Mouse (Mus musculus): Measurements from ENCODE around the gene Gins3.
"Not testable (repeated sequence)": the region's sequence is repeated elsewhere in the genome, so short reads cannot be mapped to it uniquely, and the experiment has no call there.

The Gins3 gene

GRCm38 (mm10) chr8:95633262-95634062, at the start of gene Gins3:
Gene Gins3, plus strand, starts transcription at chr8:95633453.
- DNase-seq = peak; percentile 92 to 93

- DNase-seq = no peak
Observed at GRCm38 (mm10) chr8:95587339-95587738, 45.9 kb upstream of the Gins3 start.

DNA sequence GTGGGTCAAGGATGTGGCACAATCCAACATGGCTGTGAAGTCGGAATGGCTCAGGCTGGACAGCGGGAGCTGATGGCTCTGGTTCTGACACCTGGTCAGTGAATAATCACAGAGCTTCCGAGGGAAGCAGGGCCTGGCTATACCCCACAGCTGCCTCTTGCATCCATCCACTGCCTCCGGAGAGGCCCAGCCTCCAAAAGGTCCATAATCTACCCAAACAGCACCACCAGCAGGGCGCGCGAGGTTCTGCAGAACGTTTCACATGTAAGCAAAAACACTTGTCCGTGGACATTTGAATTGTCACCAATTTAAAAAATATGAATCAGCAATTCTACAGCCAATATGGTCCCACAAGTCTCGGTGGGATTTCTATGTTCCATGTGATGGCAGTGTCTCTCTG, 44.0 kb upstream of the Gins3 start:
- DNase-seq = no peak

DNA sequence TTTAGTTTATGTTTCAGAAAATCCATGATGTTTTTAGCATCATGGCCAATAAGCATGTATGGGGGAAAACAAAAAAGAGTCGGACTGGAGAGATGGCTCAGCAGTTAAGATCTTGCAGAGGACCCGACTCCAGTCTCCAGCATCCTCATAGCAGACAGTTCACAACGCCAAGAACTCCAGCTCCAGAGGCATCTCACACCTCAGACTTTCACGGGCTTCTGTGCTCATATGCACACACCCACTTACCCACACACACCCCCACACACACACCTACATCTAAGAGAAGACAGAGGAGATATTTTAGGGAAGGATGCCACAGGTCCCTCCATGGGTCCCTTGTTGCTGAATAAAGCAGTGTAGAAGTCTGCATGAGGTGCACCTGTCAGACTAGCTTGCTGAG, 42.7 kb upstream of the Gins3 start:
- no peak for DNase-seq

DNA sequence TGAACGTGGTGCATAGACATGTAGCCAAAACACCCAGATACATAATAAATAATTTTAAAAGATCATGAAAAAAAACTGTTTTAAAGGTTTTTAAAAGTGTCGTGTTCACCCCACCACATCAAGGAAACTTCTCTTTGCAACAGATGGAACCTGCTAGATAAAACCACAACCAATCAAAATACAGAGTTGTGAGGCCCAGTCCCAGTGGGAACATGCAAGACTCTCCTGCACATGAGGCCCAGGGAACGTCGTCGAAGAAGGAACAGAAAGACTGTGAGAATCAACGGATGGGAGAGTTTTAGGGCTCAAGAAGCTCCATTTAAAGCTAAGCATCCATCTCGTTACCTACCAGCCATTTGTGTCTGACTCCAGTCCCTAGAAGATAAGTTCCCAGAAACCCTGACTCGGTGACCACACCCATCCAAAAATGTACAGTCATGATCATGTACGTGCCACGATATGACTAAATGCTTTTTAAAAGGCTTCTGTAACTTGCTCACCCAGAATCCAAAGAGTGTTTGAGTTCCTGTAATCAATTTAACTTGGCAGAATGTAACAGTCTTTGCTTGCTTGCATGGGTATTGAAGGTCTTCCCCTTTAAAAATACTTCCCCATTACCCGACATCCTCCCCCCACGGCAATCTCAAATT, 41.0 kb upstream of the Gins3 start:
- no peak for DNase-seq

DNA sequence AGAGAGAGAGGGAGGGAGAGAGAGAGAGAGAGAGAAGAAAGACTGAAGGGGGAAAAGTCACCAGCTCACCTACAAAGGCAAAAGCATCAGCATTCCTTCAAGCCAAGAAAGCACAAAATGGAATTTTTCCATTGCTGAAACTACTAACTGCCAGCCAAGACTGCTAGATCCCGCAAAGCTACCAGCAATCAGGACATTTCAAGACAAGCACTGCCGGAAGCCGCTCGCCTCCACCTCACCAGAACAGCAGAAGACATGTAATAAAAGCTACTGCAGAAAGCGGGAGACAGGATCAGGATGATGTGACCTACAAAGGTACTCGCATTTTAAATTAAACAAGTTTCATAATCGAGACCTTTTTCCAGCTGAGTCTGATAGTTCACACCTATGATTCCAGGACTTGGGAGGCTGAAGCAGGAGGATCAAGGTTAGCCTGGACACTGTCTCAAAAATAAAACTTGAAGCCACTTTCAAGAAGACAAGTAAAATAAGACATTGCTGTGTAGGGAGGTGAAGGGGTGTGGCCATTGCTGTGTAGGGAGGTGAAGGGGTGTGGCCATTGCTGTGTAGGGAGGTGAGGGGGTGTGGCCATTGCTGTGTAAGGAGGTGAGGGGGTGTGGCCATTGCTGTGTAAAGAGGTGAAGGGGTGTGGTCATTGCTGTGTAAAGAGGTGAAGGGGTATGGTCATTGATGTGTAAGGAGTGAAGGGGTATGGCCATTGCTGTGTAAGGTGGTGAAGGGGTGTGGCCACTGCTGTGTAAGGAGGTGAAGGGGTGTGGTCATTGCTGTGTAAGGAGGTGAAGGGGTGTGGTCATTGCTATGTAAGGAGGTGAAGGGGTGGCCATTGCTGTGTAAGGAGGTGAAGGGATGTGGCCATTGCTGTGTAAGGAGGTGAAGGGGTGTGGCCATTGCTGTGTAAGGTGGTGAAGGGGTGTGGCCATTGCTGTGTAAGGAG, 39.5 kb upstream of the Gins3 start:
- DNase-seq = no peak

- no peak for DNase-seq
Observed at GRCm38 (mm10) chr8:95595131-95595530, 38.1 kb upstream of the Gins3 start.

GRCm38 (mm10) chr8:95596841-95597241, 36.4 kb upstream of the Gins3 start:
- no peak for DNase-seq

DNA sequence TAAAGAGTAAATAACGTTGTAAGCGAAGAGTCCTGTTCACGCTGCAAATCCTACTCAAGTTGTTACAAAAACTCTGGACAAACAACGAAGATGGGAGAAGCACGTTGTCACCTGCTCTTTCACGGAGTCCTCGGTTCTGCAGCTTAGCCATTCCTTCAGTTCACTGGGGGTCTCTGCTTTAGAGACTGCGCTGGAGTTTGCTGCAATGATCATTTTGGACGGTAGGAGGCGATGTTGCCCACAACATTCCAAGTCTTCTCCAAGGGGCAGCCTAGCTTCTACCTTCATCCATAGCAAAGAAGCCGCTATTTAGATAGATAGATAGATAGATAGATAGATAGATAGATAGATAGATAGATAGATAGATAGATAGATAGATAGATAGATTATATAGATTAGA, 33.4 kb upstream of the Gins3 start:
- DNase-seq = peak; percentile 33 to 51

DNA sequence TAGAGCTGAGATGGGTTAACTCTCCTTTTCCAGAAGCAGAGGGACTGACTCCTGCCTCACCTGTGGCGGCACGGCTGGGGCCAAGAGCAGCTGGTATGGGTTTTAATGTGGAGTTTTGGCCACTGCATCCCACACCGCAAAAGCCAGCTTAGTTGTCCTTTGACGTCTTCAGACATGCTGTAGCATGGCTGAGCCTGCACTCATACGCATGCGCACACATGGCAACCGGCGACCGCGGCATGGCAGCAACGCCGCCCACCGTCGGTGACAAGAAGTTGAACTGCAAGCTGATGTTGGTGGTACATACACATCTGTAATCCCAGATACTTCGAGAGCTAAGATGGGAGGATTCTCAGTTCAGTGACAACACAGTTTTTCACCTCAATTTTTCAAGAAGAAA, 31.9 kb upstream of the Gins3 start:
- DNase-seq = no peak

- no peak for DNase-seq
Observed at GRCm38 (mm10) chr8:95602168-95602567, 31.1 kb upstream of the Gins3 start.

GRCm38 (mm10) chr8:95606509-95606908, 26.7 kb upstream of the Gins3 start:
- not testable (repeated sequence) for DNase-seq

DNA sequence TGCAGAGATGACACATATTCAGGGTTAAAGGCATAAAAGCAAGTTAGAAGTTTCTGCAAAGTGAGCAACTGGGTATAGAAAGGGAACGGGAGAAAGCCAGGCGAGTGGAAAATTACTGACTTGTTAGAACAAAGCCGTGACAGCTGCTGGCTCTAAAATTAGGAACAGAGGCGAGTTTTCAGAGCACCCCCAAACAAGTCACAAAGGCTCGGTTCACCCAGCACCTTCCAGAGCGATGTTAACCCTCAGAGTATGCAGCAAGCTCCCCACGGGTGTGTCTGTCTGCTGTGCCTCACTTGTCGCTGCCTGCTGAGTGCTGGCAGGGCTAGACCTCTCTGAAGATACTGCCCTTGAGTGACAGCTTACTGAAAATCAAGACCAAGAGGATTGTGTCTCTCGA, 26.0 kb upstream of the Gins3 start:
- DNase-seq = no peak

DNA sequence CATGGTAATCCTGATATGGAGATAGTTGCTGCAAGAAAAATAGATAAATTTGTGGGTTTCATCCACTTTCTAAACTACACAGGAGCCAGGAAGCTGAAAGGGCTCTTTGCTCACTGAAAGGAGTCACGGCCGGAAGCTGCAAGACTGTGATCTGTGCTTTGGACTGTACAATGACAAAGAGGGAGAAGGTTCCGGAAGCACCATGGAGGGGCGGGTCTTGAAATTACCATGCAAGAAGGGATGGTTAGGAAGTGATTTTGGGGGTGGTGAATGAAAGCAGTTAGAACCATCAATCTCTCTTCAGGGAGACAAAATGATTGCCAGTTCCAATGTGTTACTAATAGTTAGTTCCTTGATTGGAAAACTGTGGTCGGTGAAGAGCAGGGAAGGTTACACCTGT, 23.8 kb upstream of the Gins3 start:
- DNase-seq = no peak

GRCm38 (mm10) chr8:95610749-95611148, 22.5 kb upstream of the Gins3 start:
- no peak for DNase-seq

- DNase-seq = no peak
Observed at GRCm38 (mm10) chr8:95611769-95612168, 21.5 kb upstream of the Gins3 start.

- DNase-seq = no peak
Observed at GRCm38 (mm10) chr8:95616383-95616782, 16.9 kb upstream of the Gins3 start.

- DNase-seq = no peak
Observed at GRCm38 (mm10) chr8:95620046-95620445, 13.2 kb upstream of the Gins3 start.

- no peak for DNase-seq
Observed at GRCm38 (mm10) chr8:95624833-95625232, 8.4 kb upstream of the Gins3 start.

DNA sequence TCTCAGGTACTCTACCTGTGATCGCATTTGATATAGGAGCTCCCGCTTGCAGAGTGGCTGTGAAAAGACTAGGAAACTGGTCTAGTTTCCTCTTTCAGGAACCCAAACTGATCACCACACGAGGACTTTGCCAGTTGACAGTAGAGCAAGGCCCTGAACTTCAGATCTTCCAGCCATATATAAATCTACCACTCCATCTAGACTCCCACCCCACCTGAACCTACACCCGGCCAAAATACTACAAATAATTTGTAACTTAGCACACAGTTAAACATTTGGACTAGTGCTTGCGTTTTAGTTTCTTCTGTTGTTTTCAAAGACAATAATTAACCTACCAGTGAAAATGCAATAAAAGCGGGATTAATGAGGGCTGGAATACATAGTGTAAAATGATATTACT, 413 bp upstream of the Gins3 start:
- no peak for DNase-seq

DNA sequence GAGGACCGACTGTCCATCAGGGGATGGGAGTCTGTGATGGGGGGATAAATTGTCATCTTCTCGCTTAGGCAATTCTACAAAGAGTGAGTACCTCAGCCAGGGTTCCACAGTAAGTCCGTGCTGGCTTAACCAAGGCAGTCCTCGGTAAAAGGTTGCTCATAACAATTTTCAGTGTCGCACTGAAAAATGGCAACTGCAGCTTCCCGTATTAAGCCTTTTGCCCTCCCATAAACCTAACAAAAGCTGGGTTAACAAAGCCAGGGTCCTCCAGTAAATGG, 749 bp downstream of the Gins3 start:
- DNase-seq = no peak

DNA sequence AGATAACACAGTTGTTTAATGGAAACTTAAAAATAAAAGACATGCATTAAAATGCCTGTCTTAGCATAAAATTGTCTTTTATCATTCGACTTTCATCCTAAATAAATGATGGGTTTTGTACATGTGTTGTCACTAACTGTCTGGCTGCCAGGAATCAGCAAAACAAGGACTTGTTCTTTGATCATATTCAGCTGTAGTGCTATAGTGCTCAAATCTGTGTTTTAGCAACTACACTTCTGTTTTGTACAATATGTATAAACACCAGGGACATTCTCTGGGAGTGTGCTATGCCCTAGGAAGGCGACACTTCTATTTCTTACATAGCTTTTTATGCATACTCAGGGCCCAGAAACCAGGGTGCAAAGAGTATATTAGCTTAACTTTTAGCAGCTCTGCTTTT, 11.7 kb downstream of the Gins3 start:
- no peak for DNase-seq

DNA sequence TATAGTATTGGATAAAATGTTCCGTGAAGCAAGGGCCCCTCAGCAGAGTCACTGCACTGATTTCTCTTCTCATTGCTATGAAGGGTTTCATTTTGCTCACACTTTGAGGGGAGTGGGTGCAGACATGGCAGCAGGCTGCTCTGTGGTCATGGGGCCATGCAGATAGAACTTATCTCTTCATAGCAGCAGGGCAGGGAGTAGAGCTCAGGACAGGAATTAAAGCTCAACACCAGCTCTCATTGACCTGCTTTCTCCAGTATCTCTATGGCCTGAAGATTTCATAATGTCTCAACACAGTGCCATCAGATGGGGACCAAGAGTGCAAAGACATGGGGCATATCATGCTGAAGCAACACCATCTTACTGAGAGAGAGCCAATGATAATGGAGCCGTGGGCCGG, 15.0 kb downstream of the Gins3 start:
- DNase-seq = no peak

GRCm38 (mm10) chr8:95653351-95653750, 20.1 kb downstream of the Gins3 start:
- no peak for DNase-seq

Data from thymus, postnatal 36 days (tissue).